In the genomic region with DNA sequence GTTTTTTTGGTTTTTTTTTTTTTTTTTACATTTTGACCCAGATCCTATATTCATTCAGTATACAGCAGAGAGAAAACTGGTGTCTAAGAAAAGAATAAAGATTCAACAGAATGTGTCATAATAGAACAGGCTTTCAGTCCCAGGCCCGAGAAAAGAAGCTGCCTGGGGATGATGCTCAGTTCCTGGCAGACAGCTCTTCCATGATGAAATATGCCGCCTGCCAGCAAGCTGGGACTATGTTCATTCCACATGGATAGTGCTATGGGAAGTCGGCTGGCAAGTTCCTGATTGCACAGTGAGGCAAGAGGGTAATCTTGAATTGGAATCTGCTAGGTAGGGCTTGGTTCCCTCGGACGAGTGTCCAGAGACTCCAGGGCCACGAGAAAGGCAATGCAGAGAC, we compare ENCODE assay signal across 10 mouse cellular contexts. TPM values are rescaled to one million over a fixed set of nuclear protein-coding genes. Genes with fewer than 3 reads are reported as not detected.
A peak's percentile ranks its signal among the peaks of the same experiment; 100 is the strongest.
DNase-seq lines count a peak whose midpoint lies in the region.
"Had no signal": no experiment of that assay in that cellular context is flagged by ENCODE, and none has a peak within 500 bp of the region (broad histone marks: within the 10 kb centered on the region; RNA-seq: fewer than 3 reads in every experiment).

No protein-coding gene starts in this region.

- H3K4me3 ChIP-seq in embryonic facial prominence, embryonic 10.5 days, result no peak overlapping the region
- H3K4me3 ChIP-seq: liver, embryonic 15.5 days; midbrain, embryonic 12.5 days had no signal

- intact Hi-C loops in left cerebral cortex, postnatal 14 days (cut with DNase I), result loop anchor here (5.0 kb wide), 1 partner anchor 102 kb away; the partner anchor contains the start of gene Slc25a43

- 87% methylated on average over 6 of the region's 6 CpGs for WGBS in embryonic facial prominence, embryonic 10.5 days

- H3K36me3 ChIP-seq in embryonic facial prominence, embryonic 10.5 days (replicated peaks), result no peaks in the 10 kb centered on the region
- H3K36me3 ChIP-seq: liver, embryonic 15.5 days; midbrain, embryonic 12.5 days had no signal

- peaks cover 5% of the 10 kb centered on the region; the same call in 1 of the 2 replicates for H3K4me1 ChIP-seq in embryonic facial prominence, embryonic 10.5 days
- H3K4me1 ChIP-seq: midbrain, embryonic 12.5 days had no signal

- DNase-seq in adrenal gland, postnatal 14 days, result peak; percentile 13
- DNase-seq in adrenal gland, postnatal 4 days (ENCODE audit: low spot score in 2 of 2), result no peak
- DNase-seq in left cerebral cortex, postnatal 14 days (ENCODE audit: low spot score in 2 of 2), result peak; percentile 19 to 42
- DNase-seq in left cerebral cortex, adult 8-10 months (ENCODE audit: low spot score in 2 of 2), result no peak
- DNase-seq in layer of hippocampus, adult 11-12 months (ENCODE audit: low spot score), result peak; percentile 12
- peak; percentile 24 for DNase-seq in right cerebral cortex, postnatal 14 days
- no peak for DNase-seq in embryo, embryonic 9.5 days (ENCODE audit: extremely low spot score)
- no peak for DNase-seq in embryonic facial prominence, embryonic 10.5 days (ENCODE audit: low spot score)

- H3K27me3 ChIP-seq in embryonic facial prominence, embryonic 10.5 days (replicated peaks; ENCODE audit: low read depth, poor library complexity, severe bottlenecking), result no peaks in the 10 kb centered on the region
- H3K27me3 ChIP-seq: liver, embryonic 15.5 days; midbrain, embryonic 12.5 days had no signal

- 0 out of 2 replicates have a peak, but pooled peaks cover 5% of the 10 kb centered on the region for H3K9me3 ChIP-seq in embryonic facial prominence, embryonic 10.5 days
- H3K9me3 ChIP-seq: liver, embryonic 15.5 days; midbrain, embryonic 12.5 days had no signal

- no peak overlapping the region for H3K27ac ChIP-seq in embryonic facial prominence, embryonic 10.5 days (replicated peaks)
- H3K27ac ChIP-seq: liver, embryonic 15.5 days; midbrain, embryonic 12.5 days had no signal

RNA-seq across cellular contexts. Expression of gene Akap17b, which starts 5.1 kb away (rescaled TPM):
- 4.7 and 5.6 TPM in 2 replicates for total RNA-seq in adrenal gland, postnatal 14 days (2021)
- total RNA-seq in adrenal gland, postnatal 4 days (2021), result 10 to 100 TPM in 1 of 2 experiments, 1 to 10 TPM in 1; 9.6 to 10.6 TPM
- total RNA-seq in left cerebral cortex, postnatal 14 days (2021), result 10 to 100 TPM in 1 of 2 experiments, 1 to 10 TPM in 1; 8.9 to 10.9 TPM
- total RNA-seq in left cerebral cortex, adult 8-10 months (2022), result 10 to 100 TPM; 11.7 to 13.4 (median 12.5) TPM
- polyA plus RNA-seq in embryonic facial prominence, embryonic 10.5 days (2016; fragmentation: Nextera tagmentation; extraction: Ambion mirVana), result 2.7 and 2.9 TPM in 2 replicates

RNA-seq across cellular contexts. Expression of gene Pgrmc1, which starts 42.0 kb away (rescaled TPM):
- 258 and 317 TPM in 2 replicates for total RNA-seq in adrenal gland, postnatal 14 days (2021)
- total RNA-seq in adrenal gland, postnatal 4 days (2021), result 100 to 1,000 TPM; 335 to 360 TPM
- total RNA-seq in left cerebral cortex, postnatal 14 days (2021), result 100 to 1,000 TPM; 295 to 333 TPM
- 100 to 1,000 TPM; 272 to 296 (median 284) TPM for total RNA-seq in left cerebral cortex, adult 8-10 months (2022)
- polyA plus RNA-seq in embryonic facial prominence, embryonic 10.5 days (2016; fragmentation: Nextera tagmentation; extraction: Ambion mirVana), result 328 and 337 TPM in 2 replicates

Comparison
In these comparisons a context has a peak if more than half of its experiments do, and no peak if none do; other contexts are left out.
1. DNase-seq: peak in adrenal gland, postnatal 14 days (single experiment), left cerebral cortex, postnatal 14 days (2 of 2), layer of hippocampus, adult 11-12 months (single experiment) and right cerebral cortex, postnatal 14 days (single experiment); none in adrenal gland, postnatal 4 days (0 of 2), left cerebral cortex, adult 8-10 months (0 of 2), embryo, embryonic 9.5 days (single experiment) and embryonic facial prominence, embryonic 10.5 days (single experiment).